Mouse (Mus musculus) spleen, postnatal 36 days (tissue): Measurements from ENCODE around the gene Pgpep1.

Experiments
- DNase-seq, 2 experiments: peaks; one replicate each; pipeline ENCODE4 v3.0.0; 2022; ENCODE audit warnings: low spot score in 2 of 2, mixed read lengths in 1 of 2

Gene Pgpep1

DNA sequence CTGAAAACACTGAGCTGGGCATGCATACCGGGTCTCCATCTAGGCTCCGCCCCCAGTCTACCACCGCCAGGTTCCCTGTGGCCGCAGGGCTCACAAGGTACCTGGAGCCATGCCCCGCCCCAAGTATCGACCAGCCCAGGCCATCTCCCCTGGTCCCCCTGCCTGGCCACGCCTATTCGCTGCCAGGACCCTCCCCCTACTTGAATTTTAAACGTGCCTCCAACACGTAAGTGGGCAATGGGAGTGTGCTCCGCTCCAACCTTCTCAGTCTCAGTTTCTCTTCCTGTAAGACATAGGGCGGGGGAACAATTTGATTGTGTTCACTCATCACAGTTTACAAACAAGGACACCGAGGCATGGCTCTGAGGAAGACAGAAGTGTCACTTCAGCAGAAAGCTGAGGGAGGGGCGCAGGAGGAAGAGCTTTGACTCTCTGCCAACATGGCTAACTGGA is at the start of gene Pgpep1:
Gene Pgpep1, minus strand, starts transcription at position 116 of the 453 bp plus-strand sequence.
- DNase-seq: no peak

DNA sequence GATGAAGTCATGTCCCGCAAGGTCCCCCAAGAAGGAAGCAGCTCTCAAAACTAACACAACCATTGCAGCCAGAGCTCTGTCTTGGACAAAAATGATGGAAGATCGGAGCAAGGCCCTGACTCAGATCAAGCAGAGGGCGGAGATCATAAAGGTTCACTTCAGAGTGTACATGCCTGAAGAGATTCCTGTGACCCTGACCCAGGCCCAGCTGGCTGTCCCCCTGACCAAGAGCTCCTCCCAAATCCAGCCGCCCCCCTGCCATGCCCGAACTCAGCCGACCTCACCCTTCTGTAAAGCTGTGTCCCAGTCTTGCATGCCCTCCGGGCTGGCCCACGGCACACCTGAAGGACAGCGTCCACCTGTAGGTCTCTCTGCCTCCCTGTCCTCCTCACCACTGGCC is 49.6 kb upstream of the Pgpep1 start:
- no peak for DNase-seq

GRCm38 (mm10) chr8:70708281-70708680 is 48.1 kb upstream of the Pgpep1 start:
- DNase-seq: no peak

DNA sequence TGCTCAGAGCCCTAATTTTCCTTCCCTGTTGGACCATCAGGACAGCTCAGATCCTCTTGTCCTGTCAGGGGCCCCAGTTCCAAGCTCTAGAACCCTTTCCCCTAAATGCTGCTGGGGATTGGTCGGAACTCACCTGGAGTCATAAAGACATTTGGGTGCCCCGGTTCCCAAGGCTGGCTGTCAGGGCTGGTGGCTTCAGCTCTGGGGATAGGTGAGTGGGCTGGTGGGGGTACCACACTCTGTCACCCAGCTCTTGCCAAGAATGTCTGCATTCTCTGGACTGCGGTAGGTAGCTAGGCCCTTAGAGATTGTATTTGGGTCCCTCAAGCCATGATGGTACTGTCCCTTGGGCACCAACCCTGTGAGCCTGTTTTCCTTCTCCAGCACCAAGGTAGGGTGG is 43.1 kb upstream of the Pgpep1 start, which contains the start of gene Iqcn:
Gene Iqcn, plus strand, starts transcription at position 171 of the 400 bp plus-strand sequence.
- no peak for DNase-seq

DNA sequence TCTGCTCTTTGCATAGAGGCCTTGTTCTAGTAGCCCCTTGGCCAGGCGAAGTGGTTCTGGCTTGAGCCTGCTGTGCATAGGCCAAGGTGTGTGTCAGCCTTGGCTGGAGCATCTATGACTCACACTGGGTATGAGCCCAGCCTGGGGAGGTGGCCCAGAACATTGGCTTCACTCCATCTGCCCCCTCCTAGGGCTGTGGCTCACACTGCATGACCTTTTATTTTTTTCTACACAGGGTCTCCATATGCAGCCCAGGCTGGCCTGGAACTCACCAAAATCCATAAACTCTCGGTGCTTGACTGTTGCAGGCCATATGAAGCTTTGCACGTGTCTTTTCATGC is 42.6 kb upstream of the Pgpep1 start:
- DNase-seq: no peak

- no peak for DNase-seq
Measured at GRCm38 (mm10) chr8:70701982-70702841, 42.0 kb upstream of the Pgpep1 start.

- no peak for DNase-seq
Measured at GRCm38 (mm10) chr8:70701048-70701981, 41.1 kb upstream of the Pgpep1 start.

DNA sequence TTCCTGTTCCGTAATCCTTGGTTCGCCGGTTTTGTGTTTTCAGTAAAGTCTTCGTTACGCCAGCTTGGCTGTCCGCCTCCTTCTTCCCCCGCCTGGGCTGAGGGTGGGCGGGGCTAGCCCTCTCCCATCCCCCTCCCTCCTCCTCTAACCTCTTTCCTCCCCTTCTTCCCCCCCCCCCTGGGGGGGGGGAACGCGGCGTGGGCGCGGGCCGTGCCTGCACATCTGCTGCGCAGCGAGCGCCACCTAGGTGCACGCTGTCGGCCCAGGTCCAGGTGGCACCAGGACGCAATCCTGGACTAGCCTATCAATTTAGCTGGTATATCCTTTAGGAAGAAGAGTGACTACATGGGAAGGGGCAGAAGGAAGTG is 40.4 kb upstream of the Pgpep1 start:
- peak; percentile 93 for DNase-seq

GRCm38 (mm10) chr8:70699834-70700554 is 39.8 kb upstream of the Pgpep1 start:
- DNase-seq: peak; percentile 81 to 82

DNA sequence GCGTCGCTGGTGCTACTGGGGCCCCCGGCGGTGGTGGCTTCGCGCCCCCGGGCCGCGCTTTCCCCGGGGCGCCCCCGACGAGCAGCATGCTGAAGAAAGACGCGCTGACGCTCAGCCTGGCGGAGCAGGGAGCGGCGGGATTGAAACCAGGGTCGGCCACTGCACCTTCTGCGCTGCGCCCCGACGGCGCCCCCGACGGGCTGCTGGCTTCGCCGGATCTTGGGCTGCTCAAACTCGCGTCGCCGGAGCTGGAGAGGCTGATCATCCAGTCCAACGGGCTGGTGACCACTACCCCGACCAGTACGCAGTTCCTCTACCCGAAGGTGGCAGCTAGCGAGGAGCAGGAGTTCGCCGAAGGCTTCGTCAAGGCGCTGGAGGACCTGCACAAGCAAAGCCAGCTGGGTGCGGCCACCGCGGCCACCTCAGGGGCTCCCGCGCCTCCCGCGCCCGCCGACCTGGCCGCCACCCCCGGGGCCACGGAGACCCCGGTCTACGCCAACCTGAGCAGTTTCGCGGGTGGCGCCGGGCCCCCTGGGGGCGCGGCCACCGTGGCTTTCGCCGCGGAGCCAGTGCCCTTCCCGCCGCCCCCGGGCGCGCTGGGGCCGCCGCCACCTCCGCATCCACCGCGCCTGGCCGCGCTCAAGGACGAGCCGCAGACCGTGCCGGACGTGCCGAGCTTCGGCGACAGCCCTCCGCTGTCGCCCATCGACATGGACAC is 39.1 kb upstream of the Pgpep1 start:
- DNase-seq: peak in 1 of 2 experiments; percentile 65

- peak; percentile 99 for DNase-seq
Measured at GRCm38 (mm10) chr8:70698310-70699109, 38.3 kb upstream of the Pgpep1 start, which contains the start of gene Jund. Gene Jund (plus strand): TSS chr8:70698949.

DNA sequence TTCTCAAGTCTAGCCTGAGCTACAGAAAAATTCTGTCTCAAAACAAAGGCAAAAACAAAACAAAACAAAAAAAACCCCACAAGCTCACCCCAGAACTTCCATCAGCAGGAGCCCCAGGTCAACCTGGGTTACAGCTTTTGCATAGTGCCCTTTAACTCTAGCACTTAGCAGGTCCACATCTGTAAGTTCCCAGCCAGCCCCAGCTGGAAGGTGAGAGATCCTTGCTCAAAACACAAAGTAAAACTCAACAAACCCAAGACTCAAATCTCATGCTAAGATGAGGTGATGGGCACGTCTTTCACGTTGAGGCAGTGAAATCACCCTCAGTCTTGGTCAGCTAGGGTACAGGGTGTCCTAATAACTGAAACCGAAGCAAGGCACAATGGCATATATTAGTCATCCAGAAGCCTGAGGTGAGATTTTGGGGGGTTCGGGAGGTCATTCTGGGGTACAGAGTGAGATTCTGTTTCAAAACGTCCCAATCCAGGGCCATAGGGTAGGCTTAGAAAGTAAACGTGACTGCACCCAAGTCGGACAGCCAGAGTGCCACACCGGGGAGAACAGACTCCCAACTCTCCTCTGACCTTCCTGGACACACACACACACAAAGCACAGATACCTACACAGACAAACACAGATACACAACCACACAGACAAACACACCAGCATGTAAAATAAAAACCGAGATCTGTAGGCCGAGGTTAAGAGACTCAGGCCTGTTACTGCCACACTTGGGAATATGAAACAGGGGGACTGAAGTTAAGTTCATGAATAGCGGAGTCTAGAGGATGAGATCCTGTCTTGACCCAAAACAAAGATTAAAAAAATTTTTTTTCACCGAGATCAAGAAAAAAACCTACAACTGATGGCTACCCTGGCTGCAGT is 37.4 kb upstream of the Pgpep1 start:
- no peak for DNase-seq

GRCm38 (mm10) chr8:70696946-70697345 is 36.8 kb upstream of the Pgpep1 start:
- no peak for DNase-seq

- DNase-seq: peak; percentile 73 to 78
Measured at GRCm38 (mm10) chr8:70696019-70696885, 36.1 kb upstream of the Pgpep1 start.

GRCm38 (mm10) chr8:70695318-70696018 is 35.3 kb upstream of the Pgpep1 start:
- peak; percentile 90 to 91 for DNase-seq

GRCm38 (mm10) chr8:70693636-70694035 is 33.4 kb upstream of the Pgpep1 start:
- peak; percentile 60 to 61 for DNase-seq

- DNase-seq: no peak
Measured at GRCm38 (mm10) chr8:70691727-70692231, 31.6 kb upstream of the Pgpep1 start.
